10 mouse cellular contexts compared by ENCODE assay signal in genomic region chr2:167380615-167381285, GRCm38 (mm10). TPM values are rescaled to one million over a fixed set of nuclear protein-coding genes. Genes with fewer than 3 reads are reported as not detected.
A peak's percentile ranks its signal among the peaks of the same experiment; 100 is the strongest.
DNase-seq lines count a peak whose midpoint lies in the region; TF ChIP-seq lines count a peak whose summit lies in the region.
"Had no signal": no experiment of that assay in that cellular context is flagged by ENCODE, and none has a peak within 500 bp of the region (broad histone marks: within the 10 kb centered on the region; RNA-seq: fewer than 3 reads in every experiment).

No protein-coding gene starts in this region.

- no peak for TF ChIP-seq CTCF in cerebellum, adult 2 months (IDR thresholded peaks at IDR 0.05; ENCODE audit: borderline replicate concordance, insufficient read depth, low read depth, low read length)

- no peak overlapping the region for H3K27ac ChIP-seq in cerebellum, adult 2 months (ENCODE audit: insufficient read depth, low read length)
- H3K27ac ChIP-seq: neural tube, embryonic 12.5 days had no signal

- WGBS in cerebellum, adult 2 months = 55% methylated on average over 7 of the region's 7 CpGs

- intact Hi-C loops in left cerebral cortex, postnatal 10 days (cut with DNase I) = no loop called here

- no peak for TF ChIP-seq POLR2A in cerebellum, adult 2 months (IDR thresholded peaks at IDR 0.05; ENCODE audit: borderline replicate concordance, insufficient read depth, low read length)

- H3K4me1 ChIP-seq in cerebellum, adult 2 months (ENCODE audit: control insufficient read depth, insufficient read depth, low read length) = no peaks in the 10 kb centered on the region

- no peak overlapping the region for H3K4me3 ChIP-seq in cerebellum, adult 2 months (replicated peaks; ENCODE audit: insufficient read depth, low read depth, low read length)
- H3K4me3 ChIP-seq: neural tube, embryonic 12.5 days had no signal

- H3K27me3 ChIP-seq in cerebellum, adult 2 months (ENCODE audit: control insufficient read depth, insufficient read depth, low read length) = no peaks in the 10 kb centered on the region
- H3K27me3 ChIP-seq: neural tube, embryonic 12.5 days had no signal

- peak; percentile 23 to 30 for DNase-seq in cerebellum, postnatal 10 days
- DNase-seq in cerebellum, adult 2 months = no peak
- peak; percentile 54 for DNase-seq in testis, postnatal 14 days (ENCODE audit: low spot score)
- DNase-seq in testis, postnatal 10 days (ENCODE audit: low spot score) = no peak
- DNase-seq in kidney, postnatal 25 days = peak; percentile 52 to 83
- DNase-seq in yolk sac, embryonic 10.5 days (ENCODE audit: low spot score) = peak; percentile 54
- DNase-seq in left cerebral cortex, postnatal 10 days (ENCODE audit: extremely low spot score in 1 of 2, low spot score in 2 of 2) = no peak
- no peak for DNase-seq in embryo, embryonic 11 days
- DNase-seq: gastrocnemius, postnatal 25 days had no signal

RNA-seq across cellular contexts. Expression of gene B4galt5, which starts 31.8 kb away (rescaled TPM):
- 53.5 and 59.4 TPM in 2 replicates for polyA plus RNA-seq in cerebellum, adult 2 months (2012; rRNA removed)
- total RNA-seq in left cerebral cortex, postnatal 10 days (2021) = 10 to 100 TPM; 63.0 to 70.2 TPM

RNA-seq across cellular contexts. Expression of gene Slc9a8, which starts 40.8 kb away (rescaled TPM):
- 60.9 and 63.5 TPM in 2 replicates for polyA plus RNA-seq in cerebellum, adult 2 months (2012; rRNA removed)
- total RNA-seq in left cerebral cortex, postnatal 10 days (2021) = 10 to 100 TPM; 33.9 to 35.6 TPM

Comparison
In these comparisons a context has a peak if more than half of its experiments do, and no peak if none do; other contexts are left out.
1. DNase-seq: peak in cerebellum, postnatal 10 days (2 of 2), testis, postnatal 14 days (single experiment), kidney, postnatal 25 days (2 of 2) and yolk sac, embryonic 10.5 days (single experiment); none in cerebellum, adult 2 months (0 of 2), testis, postnatal 10 days (single experiment), left cerebral cortex, postnatal 10 days (0 of 2) and embryo, embryonic 11 days (single experiment).